Mouse (Mus musculus) urinary bladder, postnatal 14 days (tissue): ENCODE measurements around the gene Jup.
"Not testable (repeated sequence)": the region's sequence is repeated elsewhere in the genome, so short reads cannot be mapped to it uniquely, and the experiment has no call there.

Experiments used
- DNase-seq: peaks from one replicate; pipeline ENCODE4 v3.0.0; 2021; ENCODE audit warnings: low spot score

The Jup gene

GRCm38 (mm10) chr11:100355972-100356818 lies 41.4 kb downstream of the Jup start, which contains the start of gene Hap1:
Gene Hap1, minus strand, starts transcription at chr11:100356128.
- peak; percentile 74 for DNase-seq

GRCm38 (mm10) chr11:100355151-100355951 lies 42.2 kb downstream of the Jup start:
- peak; percentile 33 for DNase-seq

- DNase-seq = no peak
Observed at GRCm38 (mm10) chr11:100352076-100352857, 45.3 kb downstream of the Jup start.

DNA sequence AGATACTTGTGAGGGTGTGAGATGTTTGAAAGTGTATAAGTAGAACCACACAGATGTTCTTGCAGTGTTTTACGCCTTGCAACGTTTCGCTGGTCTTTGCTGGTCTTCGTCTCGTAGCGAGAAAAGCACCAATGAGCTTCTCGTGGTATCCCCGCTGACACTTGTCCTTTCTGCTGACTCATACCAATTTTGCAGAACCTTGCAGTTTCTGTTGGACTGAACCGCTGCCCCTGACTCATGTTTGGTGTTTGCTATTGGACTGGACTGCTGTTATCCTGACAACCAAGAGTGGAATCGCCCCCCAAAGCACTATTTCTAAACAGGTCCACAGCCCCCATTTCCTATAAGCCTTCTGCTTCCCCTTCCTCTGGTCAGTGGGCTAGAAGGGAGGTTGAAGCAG lies 53.3 kb downstream of the Jup start:
- no peak for DNase-seq

GRCm38 (mm10) chr11:100335731-100336130 lies 61.8 kb downstream of the Jup start:
- DNase-seq = no peak

GRCm38 (mm10) chr11:100333944-100334457 lies 63.6 kb downstream of the Jup start, which contains the start of gene Gast:
Gene Gast, plus strand, starts transcription at chr11:100334407.
- DNase-seq = no peak

DNA sequence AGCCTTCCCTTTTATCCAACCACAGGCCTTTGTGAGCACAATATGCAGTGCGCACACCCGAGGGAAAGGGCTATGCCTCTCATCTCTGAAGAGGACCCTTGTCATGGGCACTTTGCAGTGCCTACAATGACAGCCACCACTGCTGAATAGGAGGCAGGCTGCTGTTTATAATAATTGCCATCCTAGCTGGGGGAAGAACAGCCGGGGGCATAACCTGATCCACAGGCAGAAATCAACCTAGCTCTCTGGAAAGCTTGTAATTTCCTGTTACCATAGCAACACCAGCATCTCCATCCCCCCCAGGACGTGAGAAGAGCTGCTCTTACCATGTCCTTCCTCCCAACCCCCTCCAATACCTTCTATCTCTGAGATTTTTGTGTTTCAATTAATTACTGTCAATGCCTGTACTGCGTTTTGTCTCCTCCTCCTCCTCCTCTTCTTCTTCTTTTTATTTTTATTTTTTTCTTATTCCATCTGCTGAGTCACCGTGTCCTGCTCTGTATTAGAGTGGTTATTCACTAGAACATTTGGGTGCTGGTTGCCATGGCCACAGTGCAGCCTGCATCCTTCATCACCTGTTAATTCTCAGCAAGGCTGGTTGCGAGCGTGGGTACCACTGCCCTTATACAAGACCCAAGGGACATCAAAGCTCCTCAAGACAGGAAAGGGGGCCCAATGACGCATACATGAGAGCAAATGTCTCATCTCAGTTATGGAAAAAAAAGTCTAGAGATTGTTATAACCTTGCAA lies 64.6 kb downstream of the Jup start:
- no peak for DNase-seq

- not testable (repeated sequence) for DNase-seq
Observed at GRCm38 (mm10) chr11:100330816-100331375, 66.7 kb downstream of the Jup start.

DNA sequence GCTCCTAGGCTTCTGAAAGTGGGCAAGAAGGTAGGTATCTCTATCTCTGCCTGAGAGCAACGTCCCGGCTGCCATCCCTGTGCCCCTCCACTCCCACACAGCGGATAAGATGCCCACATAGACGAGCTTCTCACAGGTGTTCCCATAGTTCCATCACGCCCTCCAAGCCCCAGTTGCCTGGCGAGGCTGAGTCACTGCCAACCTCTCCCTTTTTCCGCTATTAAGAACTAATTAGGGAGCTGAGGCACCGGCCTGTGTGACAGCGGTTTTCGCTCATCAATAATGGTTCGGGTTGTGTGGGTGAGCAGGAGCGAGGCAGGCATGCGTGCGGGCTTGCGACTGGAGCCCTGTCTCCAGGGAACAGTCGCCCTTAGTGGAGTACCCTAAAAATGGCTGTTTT lies 67.3 kb downstream of the Jup start:
- DNase-seq = no peak

- no peak for DNase-seq
Observed at GRCm38 (mm10) chr11:100327761-100328160, 69.8 kb downstream of the Jup start.

- no peak for DNase-seq
Observed at GRCm38 (mm10) chr11:100327316-100327715, 70.2 kb downstream of the Jup start.

DNA sequence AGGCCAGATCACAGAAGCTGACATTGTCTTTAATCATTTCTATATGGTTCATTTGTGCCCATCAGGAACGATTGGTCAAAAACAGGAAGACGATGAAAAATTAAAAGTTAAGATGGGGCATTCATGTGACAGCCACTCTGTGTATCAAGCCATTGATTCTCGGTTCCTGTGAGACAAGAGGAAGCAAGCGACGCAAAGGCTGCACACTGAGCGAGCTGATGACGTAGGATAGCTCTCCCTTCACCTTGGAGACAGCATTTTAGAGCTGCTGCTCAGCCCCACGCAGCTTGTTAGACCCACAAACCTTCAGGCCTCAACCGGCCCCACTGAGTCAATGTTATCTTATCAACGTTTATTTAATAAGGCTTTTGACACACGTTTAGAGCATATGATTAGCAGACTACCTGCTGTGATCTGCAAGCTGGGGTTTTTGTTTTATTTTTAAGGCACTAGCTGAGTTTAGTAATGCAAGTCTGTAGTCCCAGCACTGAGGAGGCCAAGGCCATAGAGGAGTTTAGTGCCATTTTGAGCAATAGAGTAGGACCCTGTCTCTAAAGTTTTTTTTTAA lies 72.4 kb downstream of the Jup start:
- DNase-seq = no peak

DNA sequence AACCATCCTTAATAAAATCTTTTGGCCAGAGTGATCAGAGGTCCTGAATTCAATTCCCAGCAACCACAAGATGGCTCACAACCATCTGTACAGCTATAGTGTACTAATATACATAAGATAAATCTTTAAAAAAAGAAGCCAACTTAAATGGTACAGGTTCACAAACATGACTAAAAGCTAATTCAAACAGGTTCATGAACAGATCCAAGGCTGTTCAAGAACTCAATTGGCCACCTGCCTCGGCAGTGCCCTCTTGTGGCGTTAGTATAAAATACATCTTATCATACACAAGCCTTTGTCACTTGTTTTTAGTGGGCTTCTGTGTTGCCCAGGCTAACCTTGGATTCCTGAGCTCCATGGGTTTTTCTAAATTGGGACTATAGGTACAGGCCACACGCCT lies 74.0 kb downstream of the Jup start:
- DNase-seq = peak; percentile 65

DNA sequence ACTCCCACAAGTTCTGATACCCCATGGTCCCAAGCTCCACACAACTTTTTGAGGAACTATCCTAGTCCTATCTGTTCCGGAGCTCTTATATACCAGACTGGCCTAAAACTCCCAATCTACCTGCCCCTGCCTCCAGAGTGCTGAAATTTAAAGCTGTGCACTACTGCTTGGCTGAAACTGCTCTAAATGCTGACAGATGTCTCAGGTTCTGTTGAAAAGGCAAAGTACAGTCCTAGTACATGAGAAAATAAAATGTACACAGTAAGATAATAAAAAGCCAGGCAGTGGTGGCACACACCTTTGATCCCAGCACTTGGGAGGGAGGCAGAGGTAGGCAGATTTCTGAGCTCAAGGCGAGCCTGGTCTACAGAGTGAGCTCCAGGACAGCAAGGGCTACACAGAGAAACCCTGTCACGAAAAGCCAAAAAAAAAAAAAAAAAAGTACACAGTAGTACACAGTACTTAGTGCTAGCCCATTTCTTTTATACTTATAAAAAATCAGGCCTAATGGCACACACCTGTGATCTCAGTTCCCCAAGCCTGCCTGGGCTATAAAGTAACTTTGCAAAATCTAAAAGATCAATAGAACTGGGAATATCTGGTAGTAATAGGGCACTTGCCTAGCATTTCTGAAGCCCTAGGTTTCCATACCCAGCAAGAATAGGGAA lies 74.8 kb downstream of the Jup start:
- DNase-seq = no peak

DNA sequence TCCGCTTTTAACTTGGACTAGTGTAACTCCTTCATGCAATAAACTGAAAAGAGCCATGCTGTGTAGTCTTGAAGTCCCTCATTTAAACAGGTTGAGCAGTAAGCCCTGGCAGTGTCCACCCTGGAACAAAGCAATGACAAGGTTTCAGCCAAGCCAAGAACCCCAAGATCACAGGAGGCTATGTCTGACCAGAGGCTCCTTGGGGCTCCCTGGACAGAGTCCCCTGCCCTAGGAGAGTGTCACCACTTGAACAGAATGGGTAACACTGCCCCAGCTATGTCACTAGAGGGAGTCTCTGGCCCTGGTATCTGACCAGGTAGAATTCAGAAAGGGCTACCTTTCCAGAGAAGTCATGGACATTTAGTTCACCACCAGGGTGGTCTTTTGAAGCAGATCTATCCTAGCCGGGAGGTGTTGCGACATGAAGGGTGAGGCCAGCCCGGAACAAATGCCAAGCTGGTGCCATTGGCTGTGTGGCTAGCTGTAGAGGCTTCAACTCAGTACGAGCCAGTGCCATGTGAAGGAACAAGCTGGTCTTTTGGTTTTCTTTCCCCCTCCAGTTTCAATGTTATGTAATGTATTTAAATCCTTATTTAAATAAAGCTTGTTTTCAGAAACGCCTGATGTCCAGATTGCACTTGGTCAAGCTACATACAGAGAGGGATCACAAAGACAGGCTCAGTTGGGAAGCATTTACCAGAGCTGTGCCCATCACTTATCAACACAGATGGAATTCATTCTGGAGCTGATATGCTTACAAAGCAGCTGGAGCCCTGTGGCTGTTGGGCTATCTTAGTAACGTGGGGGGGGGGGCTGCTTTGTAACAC lies 75.9 kb downstream of the Jup start:
- DNase-seq = not testable (repeated sequence)

DNA sequence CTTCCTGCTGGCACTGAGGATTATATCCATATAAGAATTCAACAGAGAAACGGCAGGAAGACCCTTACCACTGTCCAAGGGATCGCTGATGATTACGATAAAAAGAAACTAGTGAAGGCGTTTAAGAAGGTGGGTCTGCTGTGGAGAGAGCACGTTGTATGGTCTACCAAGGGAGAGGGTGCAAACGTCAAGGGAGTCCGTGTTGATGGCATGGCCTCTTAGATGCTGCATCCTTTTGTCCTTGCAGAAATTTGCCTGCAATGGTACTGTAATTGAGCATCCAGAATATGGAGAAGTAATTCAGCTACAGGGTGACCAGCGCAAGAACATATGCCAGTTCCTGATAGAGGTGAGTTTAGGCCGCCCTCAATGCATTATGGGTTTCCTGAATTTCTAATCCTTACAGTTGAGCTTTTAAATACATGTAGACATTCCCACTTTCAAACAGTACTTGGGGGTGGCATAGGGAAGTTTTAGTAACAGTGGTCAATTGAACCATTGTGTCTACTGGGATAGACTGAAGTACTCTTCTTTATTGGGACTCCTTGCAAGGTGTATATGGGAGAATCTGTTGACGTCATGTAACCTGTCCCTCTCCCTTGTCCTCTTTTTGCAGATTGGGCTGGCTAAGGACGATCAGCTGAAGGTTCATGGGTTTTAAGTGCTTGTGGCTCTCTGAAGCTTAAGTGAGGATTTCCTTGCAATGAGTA lies 76.7 kb downstream of the Jup start:
- not testable (repeated sequence) for DNase-seq

DNA sequence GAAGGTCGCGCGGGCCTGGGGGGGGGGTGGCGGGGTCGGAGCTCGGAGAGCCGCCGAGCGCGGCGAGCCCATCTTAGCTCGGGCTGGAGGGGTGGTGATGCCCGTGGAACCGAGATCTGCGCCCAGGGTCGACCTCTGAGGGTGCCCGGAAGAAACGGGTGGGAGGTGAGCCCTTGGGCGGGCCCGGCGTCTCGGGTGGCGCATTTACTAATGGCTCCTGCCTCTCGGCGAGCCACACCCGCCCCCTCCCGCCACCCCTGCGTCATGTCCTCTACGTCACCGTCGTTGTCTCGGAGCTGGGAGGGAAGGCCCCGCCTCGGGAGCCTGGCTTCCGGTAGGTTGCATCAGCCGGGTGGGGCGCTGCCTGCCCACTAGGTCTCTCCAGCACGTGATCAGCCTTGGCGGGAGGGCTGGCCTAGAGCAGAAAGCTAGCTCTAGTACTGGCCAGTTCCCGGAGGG lies 77.4 kb downstream of the Jup start:
- DNase-seq = peak; percentile 96

GRCm38 (mm10) chr11:100319492-100320171 lies 77.9 kb downstream of the Jup start, which contains the start of gene Eif1:
Gene Eif1, plus strand, starts transcription at chr11:100319885.
- peak; percentile 100 for DNase-seq
